Mouse (Mus musculus) erythroblast, embryonic 14.5 days (primary cell): ENCODE data around the gene Tmem86b. TPM values are rescaled to one million over a fixed set of nuclear protein-coding genes. Genes with fewer than 3 reads are reported as not detected.
"Not testable (repeated sequence)": the region's sequence is repeated elsewhere in the genome, so short reads cannot be mapped to it uniquely, and the experiment has no call there.

Experiments used
- H3K27me3 ChIP-seq: 2 replicates; pipeline ENCODE4 v1.6.1; 2012; ENCODE audit warnings: inconsistent platforms; ENCODE audit not compliant: control insufficient read depth
- H3K36me3 ChIP-seq: 2 replicates; pipeline ENCODE4 v1.6.1; 2012; ENCODE audit warnings: mild to moderate bottlenecking, inconsistent platforms; ENCODE audit not compliant: control insufficient read depth
- H3K4me1 ChIP-seq: 2 replicates; pipeline ENCODE4 v1.6.1; 2012; ENCODE audit warnings: inconsistent platforms; ENCODE audit not compliant: control insufficient read depth
- H3K4me3 ChIP-seq: replicated peaks from 2 replicates; pipeline ENCODE3; 2012; ENCODE audit warnings: moderate library complexity, mild to moderate bottlenecking, inconsistent platforms
- H3K9me3 ChIP-seq: 2 replicates; pipeline ENCODE4 v1.6.1; 2012; ENCODE audit warnings: low read length, inconsistent platforms, mixed read lengths; ENCODE audit not compliant: control insufficient read depth
- GATA1 ChIP-seq: IDR thresholded peaks from 2 replicates; pipeline ENCODE4 v1.6.1; 2012; ENCODE audit warnings: low read length, inconsistent platforms, mixed read lengths
- TAL1 ChIP-seq: IDR thresholded peaks from 3 replicates; pipeline ENCODE4 v1.6.1; 2012; ENCODE audit warnings: low read length, inconsistent platforms, mixed read lengths
- polyA plus RNA-seq: library from polyadenylated mRNA; stranded (reverse); fragments of >175 nt; gene quantifications from 2 replicates; pipeline ENCODE4 v1.2.3, GENCODE M21; 2012

The Tmem86b gene
- polyA plus RNA-seq, 1 experiment = 2.7 TPM

GRCm38 (mm10) chr7:4611921-4612341 lies 19.3 kb downstream of the Tmem86b start:
- Histone ChIP-seq H3K4me1 (peaks cover 4% of the 10 kb centered on the region), H3K4me3 (no peak overlapping the region), H3K27me3 (0 out of 2 replicates have a peak, but pooled peaks cover 2% of the 10 kb centered on the region), H3K9me3 (no peaks in the 10 kb centered on the region), H3K36me3 (no peaks in the 10 kb centered on the region)
- TF ChIP-seq TAL1 = no peak
- TF ChIP-seq GATA1 = no peak

GRCm38 (mm10) chr7:4611511-4611910 lies 19.7 kb downstream of the Tmem86b start:
- Histone ChIP-seq H3K27me3 (0 out of 2 replicates have a peak, but pooled peaks cover 2% of the 10 kb centered on the region), H3K4me1 (peaks cover 4% of the 10 kb centered on the region), H3K36me3 (no peaks in the 10 kb centered on the region)

GRCm38 (mm10) chr7:4608002-4608401 lies 23.2 kb downstream of the Tmem86b start:
- Histone ChIP-seq H3K4me3 (no peak overlapping the region), H3K9me3 (no peaks in the 10 kb centered on the region), H3K27me3 (0 out of 2 replicates have a peak, but pooled peaks cover 2% of the 10 kb centered on the region), H3K4me1 (peaks cover 2% of the 10 kb centered on the region; the same call in 1 of the 2 replicates), H3K36me3 (no peaks in the 10 kb centered on the region)
- TF ChIP-seq GATA1 = no peak
- no peak for TF ChIP-seq TAL1

More at GRCm38 (mm10) chr7:4611511-4611910, 19.7 kb downstream of the Tmem86b start:
- Histone ChIP-seq H3K9me3 (no peaks in the 10 kb centered on the region), H3K4me3 (no peak overlapping the region)
- TF ChIP-seq TAL1 = no peak

GRCm38 (mm10) chr7:4603873-4604272 lies 27.3 kb downstream of the Tmem86b start, which contains the start of gene Ptprh:
Gene Ptprh, minus strand, starts transcription at chr7:4604041.
- no peak for TF ChIP-seq TAL1
- no peak for TF ChIP-seq GATA1

GRCm38 (mm10) chr7:4602969-4603368 lies 28.3 kb downstream of the Tmem86b start:
- H3K9me3 ChIP-seq = no peaks in the 10 kb centered on the region
- no peaks in the 10 kb centered on the region for H3K36me3 ChIP-seq
- no peak for TF ChIP-seq TAL1
- TF ChIP-seq GATA1 = no peak
- H3K4me3 ChIP-seq = no peak overlapping the region
- H3K4me1 ChIP-seq = peaks cover under 1% of the 10 kb centered on the region; the same call in 1 of the 2 replicates
- H3K27me3 ChIP-seq = no peaks in the 10 kb centered on the region

More at GRCm38 (mm10) chr7:4603873-4604272, 27.3 kb downstream of the Tmem86b start, which contains the start of gene Ptprh:
- no peaks in the 10 kb centered on the region for H3K27me3 ChIP-seq
- H3K4me3 ChIP-seq = no peak within 1 kb of the TSS
- no peaks in the 10 kb centered on the region for H3K36me3 ChIP-seq
- no peaks in the 10 kb centered on the region for H3K9me3 ChIP-seq
- peaks cover 2% of the 10 kb centered on the region; the same call in 1 of the 2 replicates for H3K4me1 ChIP-seq

- not testable (repeated sequence) for H3K36me3 ChIP-seq, H3K4me1 ChIP-seq, H3K27me3 ChIP-seq, H3K4me3 ChIP-seq, H3K9me3 ChIP-seq
These were observed 34.2 kb downstream of the Tmem86b start for GRCm38 (mm10) chr7:4597046-4597445.

- H3K4me1 ChIP-seq, H3K27me3 ChIP-seq, H3K36me3 ChIP-seq, H3K4me3 ChIP-seq, H3K9me3 ChIP-seq: not testable (repeated sequence)
These were observed 49.7 kb downstream of the Tmem86b start for GRCm38 (mm10) chr7:4581481-4581880.

Other genes with a start within 250 kb of the Tmem86b start
- gene Gp6, start 233.7 kb downstream of the Tmem86b start, polyA plus RNA-seq = 0.05 TPM in 1 of 2 replicates, not detected in the other
- 0.02 TPM in 1 of 2 replicates, not detected in the other for gene Rdh13, start 185.8 kb downstream of the Tmem86b start, polyA plus RNA-seq
- gene Eps8l1, start 170.7 kb downstream of the Tmem86b start, polyA plus RNA-seq = not detected in 2 replicates
- gene Ppp1r12c, start 129.7 kb downstream of the Tmem86b start, polyA plus RNA-seq = 10.8 and 16.5 TPM in 2 replicates
- 0.28 TPM in 1 of 2 replicates, not detected in the other for gene Tnnt1, start 115.0 kb downstream of the Tmem86b start, polyA plus RNA-seq
- not detected in 2 replicates for gene Tnni3, start 107.2 kb downstream of the Tmem86b start, polyA plus RNA-seq
- 0.02 TPM in 2 replicates for gene Dnaaf3, start 99.0 kb downstream of the Tmem86b start, polyA plus RNA-seq
- gene Syt5, start 83.9 kb downstream of the Tmem86b start, polyA plus RNA-seq = 0.38 and 0.50 TPM in 2 replicates
- gene Ptprh, start 27.4 kb downstream of the Tmem86b start, polyA plus RNA-seq = not detected in 2 replicates
- 23.5 and 30.2 TPM in 2 replicates for gene Ppp6r1, start 27.6 kb upstream of the Tmem86b start, polyA plus RNA-seq
- gene Hspbp1, start 53.6 kb upstream of the Tmem86b start, polyA plus RNA-seq = 12.9 and 13.0 TPM in 2 replicates
- 0.01 TPM in 1 of 2 replicates, not detected in the other for gene Brsk1, start 59.2 kb upstream of the Tmem86b start, polyA plus RNA-seq
- not detected in 2 replicates for gene Tmem150b, start 93.8 kb upstream of the Tmem86b start, polyA plus RNA-seq
- gene Kmt5c, start 108.7 kb upstream of the Tmem86b start, polyA plus RNA-seq = 67.3 and 67.8 TPM in 2 replicates
- gene Cox6b2, start 121.7 kb upstream of the Tmem86b start, polyA plus RNA-seq = 25.4 and 26.4 TPM in 2 replicates
- gene Fam71e2, start 139.9 kb upstream of the Tmem86b start, polyA plus RNA-seq = not detected in 2 replicates
- not detected in 2 replicates for gene Il11, start 151.4 kb upstream of the Tmem86b start, polyA plus RNA-seq
- gene Tmem190, start 151.5 kb upstream of the Tmem86b start, polyA plus RNA-seq = not detected in 2 replicates
- 6.1 and 6.2 TPM in 2 replicates for gene Tmem238, start 158.2 kb upstream of the Tmem86b start, polyA plus RNA-seq
- 1,289 and 1,793 TPM in 2 replicates for gene Rpl28, start 161.5 kb upstream of the Tmem86b start, polyA plus RNA-seq
- 142 and 163 TPM in 2 replicates for gene Ube2s, start 181.2 kb upstream of the Tmem86b start, polyA plus RNA-seq
- not detected in 2 replicates for gene Shisa7, start 213.3 kb upstream of the Tmem86b start, polyA plus RNA-seq
- 0.15 TPM in 1 of 2 replicates, not detected in the other for gene Isoc2b, start 238.8 kb upstream of the Tmem86b start, polyA plus RNA-seq
- gene Isoc2a, start 245.7 kb upstream of the Tmem86b start, polyA plus RNA-seq = 1.3 and 2.4 TPM in 2 replicates